Mouse (Mus musculus): ENCODE measurements around the gene Pex26. TPM values are rescaled to one million over a fixed set of nuclear protein-coding genes. Genes with fewer than 3 reads are reported as not detected.

Gene Pex26
- polyA plus RNA-seq, 1 experiment = 6.0 TPM

- TF ChIP-seq POLR2A (IDR thresholded peaks at IDR 0.05; ENCODE audit: low read depth, low read length) (no peak), CTCF (IDR thresholded peaks at IDR 0.05; ENCODE audit: borderline replicate concordance, insufficient read depth, low read length) (no peak)
- Histone ChIP-seq H3K4me1 (ENCODE audit: control insufficient read depth, insufficient read depth, low read length) (0 out of 2 replicates have a peak, but pooled peaks cover 3% of the 10 kb centered on the region), H3K4me3 (ENCODE audit: insufficient read depth, low read length) (no peak overlapping the region), H3K27ac (ENCODE audit: insufficient read depth, low read length) (no peak overlapping the region)
Observed at GRCm38 (mm10) chr6:121197807-121198365, 14.4 kb downstream of the Pex26 start.

- peaks cover 3% of the 10 kb centered on the region; the same call in 1 of the 2 replicates for H3K4me1 ChIP-seq (ENCODE audit: control insufficient read depth, insufficient read depth, low read length)
- no peak overlapping the region for H3K4me3 ChIP-seq (ENCODE audit: insufficient read depth, low read length)
- no peak for TF ChIP-seq POLR2A (IDR thresholded peaks at IDR 0.05; ENCODE audit: low read depth, low read length)
- no peak for TF ChIP-seq CTCF (IDR thresholded peaks at IDR 0.05; ENCODE audit: borderline replicate concordance, insufficient read depth, low read length)
- no peak overlapping the region for H3K27ac ChIP-seq (ENCODE audit: insufficient read depth, low read length)
Observed at GRCm38 (mm10) chr6:121200458-121200857, 17.0 kb downstream of the Pex26 start.

DNA sequence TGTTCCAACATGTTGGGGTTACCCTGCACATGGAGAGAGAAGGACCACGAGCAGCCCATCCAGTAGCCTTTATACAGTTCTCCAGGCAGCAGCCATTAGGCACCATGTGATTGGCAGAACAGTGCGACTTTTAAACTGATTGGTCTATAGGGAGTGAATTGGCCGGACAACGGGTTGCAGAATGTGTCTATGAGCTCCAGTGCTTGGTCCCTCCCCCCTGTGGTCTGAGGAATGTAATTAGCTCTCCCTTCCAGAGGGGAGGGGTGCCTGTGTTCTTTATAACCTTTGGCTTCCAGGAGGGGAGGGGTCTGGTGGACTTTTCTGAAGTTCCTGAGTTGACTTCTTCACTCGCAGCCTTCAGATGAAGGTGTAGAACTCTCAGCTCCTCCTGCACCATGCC is 18.6 kb downstream of the Pex26 start:
- Histone ChIP-seq H3K4me3 (ENCODE audit: insufficient read depth, low read length) (no peak overlapping the region), H3K27ac (ENCODE audit: insufficient read depth, low read length) (no peak overlapping the region), H3K4me1 (ENCODE audit: control insufficient read depth, insufficient read depth, low read length) (peaks cover 3% of the 10 kb centered on the region; the same call in 1 of the 2 replicates)
- TF ChIP-seq CTCF (IDR thresholded peaks at IDR 0.05; ENCODE audit: borderline replicate concordance, insufficient read depth, low read length) = no peak
- no peak for TF ChIP-seq POLR2A (IDR thresholded peaks at IDR 0.05; ENCODE audit: low read depth, low read length)

- H3K4me3 ChIP-seq (ENCODE audit: insufficient read depth, low read length) = no peak overlapping the region
- TF ChIP-seq POLR2A (IDR thresholded peaks at IDR 0.05; ENCODE audit: low read depth, low read length) (no peak), CTCF (IDR thresholded peaks at IDR 0.05; ENCODE audit: borderline replicate concordance, insufficient read depth, low read length) (no peak)
Observed at GRCm38 (mm10) chr6:121206481-121206880, 23.0 kb downstream of the Pex26 start.

DNA sequence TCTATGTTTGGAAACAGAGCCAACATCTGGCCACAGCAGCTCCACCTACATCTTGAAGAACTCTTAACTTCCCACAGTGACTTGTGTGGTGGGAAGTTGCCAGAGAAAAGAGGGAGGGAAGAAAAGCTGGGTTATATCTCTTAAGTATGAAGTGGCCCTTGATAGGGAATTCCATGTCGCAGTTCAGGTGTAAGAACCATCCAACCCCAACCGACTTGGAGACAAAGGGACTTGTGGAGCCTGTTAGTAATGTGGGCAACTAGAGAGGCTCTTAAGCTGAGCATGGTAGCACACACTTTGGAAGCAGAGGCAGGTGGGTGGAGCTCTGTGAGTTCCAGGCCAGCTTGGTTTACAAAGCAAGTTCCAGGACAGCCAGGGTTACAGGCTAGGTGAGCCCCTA is 26.1 kb downstream of the Pex26 start:
- Histone ChIP-seq H3K4me1 (ENCODE audit: control insufficient read depth, insufficient read depth, low read length) (peaks cover 10% of the 10 kb centered on the region), H3K4me3 (ENCODE audit: insufficient read depth, low read length) (no peak overlapping the region), H3K27ac (ENCODE audit: insufficient read depth, low read length) (no peak overlapping the region)
- TF ChIP-seq POLR2A (IDR thresholded peaks at IDR 0.05; ENCODE audit: low read depth, low read length) = no peak
- TF ChIP-seq CTCF (IDR thresholded peaks at IDR 0.05; ENCODE audit: borderline replicate concordance, insufficient read depth, low read length) = no peak

More at GRCm38 (mm10) chr6:121206481-121206880, 23.0 kb downstream of the Pex26 start:
- Histone ChIP-seq H3K4me1 (ENCODE audit: control insufficient read depth, insufficient read depth, low read length) (peaks cover 8% of the 10 kb centered on the region; the same call in 1 of the 2 replicates), H3K27ac (ENCODE audit: insufficient read depth, low read length) (no peak overlapping the region)

GRCm38 (mm10) chr6:121210149-121210925 is 26.9 kb downstream of the Pex26 start, which contains the start of gene Tuba8:
TSS of gene Tuba8 (plus strand) at chr6:121210696.
- H3K27ac ChIP-seq (ENCODE audit: insufficient read depth, low read length) = no peak within 1 kb of the TSS
- peaks cover 10% of the 10 kb centered on the region for H3K4me1 ChIP-seq (ENCODE audit: control insufficient read depth, insufficient read depth, low read length)
- TF ChIP-seq CTCF (IDR thresholded peaks at IDR 0.05; ENCODE audit: borderline replicate concordance, insufficient read depth, low read length) (no peak), POLR2A (IDR thresholded peaks at IDR 0.05; ENCODE audit: low read depth, low read length) (no peak)
- H3K4me3 ChIP-seq (ENCODE audit: insufficient read depth, low read length) = peak within 1 kb of the TSS; percentile 40

GRCm38 (mm10) chr6:121210926-121211289 is 27.4 kb downstream of the Pex26 start:
- H3K4me3 ChIP-seq (ENCODE audit: insufficient read depth, low read length) = peak overlapping the region; percentile 40
- peaks cover 8% of the 10 kb centered on the region; the same call in 1 of the 2 replicates for H3K4me1 ChIP-seq (ENCODE audit: control insufficient read depth, insufficient read depth, low read length)
- TF ChIP-seq POLR2A (IDR thresholded peaks at IDR 0.05; ENCODE audit: low read depth, low read length) = no peak
- TF ChIP-seq CTCF (IDR thresholded peaks at IDR 0.05; ENCODE audit: borderline replicate concordance, insufficient read depth, low read length) = no peak
- H3K27ac ChIP-seq (ENCODE audit: insufficient read depth, low read length) = no peak overlapping the region

GRCm38 (mm10) chr6:121211743-121212142 is 28.3 kb downstream of the Pex26 start:
- H3K4me1 ChIP-seq (ENCODE audit: control insufficient read depth, insufficient read depth, low read length) = peaks cover 8% of the 10 kb centered on the region; the same call in 1 of the 2 replicates
- H3K27ac ChIP-seq (ENCODE audit: insufficient read depth, low read length) = no peak overlapping the region
- TF ChIP-seq POLR2A (IDR thresholded peaks at IDR 0.05; ENCODE audit: low read depth, low read length) (no peak), CTCF (IDR thresholded peaks at IDR 0.05; ENCODE audit: borderline replicate concordance, insufficient read depth, low read length) (no peak)
- H3K4me3 ChIP-seq (ENCODE audit: insufficient read depth, low read length) = peak overlapping the region; percentile 40

- H3K4me1 ChIP-seq (ENCODE audit: control insufficient read depth, insufficient read depth, low read length) = peaks cover 8% of the 10 kb centered on the region; the same call in 1 of the 2 replicates
- no peak overlapping the region for H3K27ac ChIP-seq (ENCODE audit: insufficient read depth, low read length)
- H3K4me3 ChIP-seq (ENCODE audit: insufficient read depth, low read length) = no peak overlapping the region
- TF ChIP-seq POLR2A (IDR thresholded peaks at IDR 0.05; ENCODE audit: low read depth, low read length) (no peak), CTCF (IDR thresholded peaks at IDR 0.05; ENCODE audit: borderline replicate concordance, insufficient read depth, low read length) (no peak)
Observed at GRCm38 (mm10) chr6:121212988-121213387, 29.5 kb downstream of the Pex26 start.

DNA sequence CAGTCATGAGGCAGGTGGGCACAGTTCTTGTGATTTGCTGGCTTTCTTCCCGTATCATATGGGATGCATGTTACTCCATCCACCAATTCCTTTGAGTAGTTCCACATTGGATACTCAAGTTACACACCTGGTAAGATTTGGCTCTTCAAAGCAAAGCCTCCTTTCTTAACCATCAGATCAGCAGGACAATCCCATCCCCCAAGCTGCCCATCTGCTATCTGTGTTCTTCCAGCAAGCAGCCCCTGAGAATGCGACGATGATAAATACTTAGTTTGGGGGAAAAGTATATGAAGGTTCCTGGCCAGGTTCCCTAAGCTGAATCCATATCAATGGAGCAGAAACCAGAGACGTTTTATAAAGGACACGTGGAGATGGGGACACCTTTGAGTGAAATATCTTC is 30.8 kb downstream of the Pex26 start:
- Histone ChIP-seq H3K27ac (ENCODE audit: insufficient read depth, low read length) (no peak overlapping the region), H3K4me3 (ENCODE audit: insufficient read depth, low read length) (no peak overlapping the region), H3K4me1 (ENCODE audit: control insufficient read depth, insufficient read depth, low read length) (peaks cover 8% of the 10 kb centered on the region; the same call in 1 of the 2 replicates)
- TF ChIP-seq CTCF (IDR thresholded peaks at IDR 0.05; ENCODE audit: borderline replicate concordance, insufficient read depth, low read length) (no peak), POLR2A (IDR thresholded peaks at IDR 0.05; ENCODE audit: low read depth, low read length) (no peak)

Data from embryonic fibroblast, embryonic 13.5 days (primary cell).